Comparison of ENCODE assay signal across 17 mouse cellular contexts in the genomic region with DNA sequence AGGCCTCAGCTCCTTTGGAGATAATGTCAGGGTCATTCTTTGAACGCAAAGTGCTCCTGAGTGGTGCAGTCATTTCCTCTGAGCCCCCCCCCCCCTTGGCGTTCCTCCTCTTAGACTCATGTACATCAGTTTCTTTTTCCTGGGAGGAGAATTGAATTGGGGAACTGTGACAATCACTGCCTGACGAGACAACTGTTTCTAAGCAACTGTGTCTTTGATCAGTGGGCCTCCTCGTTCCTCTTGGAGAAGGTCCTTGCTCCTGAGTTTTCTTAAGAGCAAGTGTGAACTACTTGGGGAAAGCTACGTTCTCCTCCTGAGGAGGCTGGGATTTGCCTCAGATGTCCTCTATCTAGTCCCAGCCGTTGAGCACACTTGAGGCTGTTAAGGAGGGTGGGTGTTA.
"Had no signal": no experiment of that assay in that cellular context is flagged by ENCODE, and none has a peak within 500 bp of the region (broad histone marks: within the 10 kb centered on the region; RNA-seq: fewer than 3 reads in every experiment).

No protein-coding gene starts in this region.

- H3K4me1 ChIP-seq: intestine, embryonic 15.5 days; limb, embryonic 12.5 days; limb, embryonic 15.5 days; midbrain, embryonic 12.5 days; midbrain, embryonic 15.5 days; neural tube, embryonic 13.5 days had no signal

- H3K27me3 ChIP-seq: intestine, embryonic 15.5 days; midbrain, embryonic 15.5 days; neural tube, embryonic 13.5 days had no signal

- H3K36me3 ChIP-seq: intestine, embryonic 15.5 days; limb, embryonic 12.5 days; limb, embryonic 15.5 days; midbrain, embryonic 12.5 days; midbrain, embryonic 15.5 days; neural tube, embryonic 13.5 days had no signal

- H3K27ac ChIP-seq: intestine, embryonic 15.5 days; kidney, postnatal 0 days; limb, embryonic 12.5 days; limb, embryonic 15.5 days; liver, embryonic 14.5 days; midbrain, embryonic 12.5 days; midbrain, embryonic 15.5 days; neural tube, embryonic 13.5 days; stomach, postnatal 0 days had no signal

- H3K4me3 ChIP-seq: intestine, embryonic 15.5 days; limb, embryonic 12.5 days; limb, embryonic 15.5 days; midbrain, embryonic 12.5 days; midbrain, embryonic 15.5 days; neural tube, embryonic 13.5 days had no signal

- DNase-seq: kidney, adult 2 months; kidney, postnatal 36 days; left cerebral cortex, postnatal 4 days; liver, postnatal 0 days; lung, embryonic 14.5 days; retina, postnatal 1 day; thymus, adult 2 months; thymus, postnatal 25 days had no signal
